ENCODE assay signal across 26 mouse cellular contexts in the genomic region with DNA sequence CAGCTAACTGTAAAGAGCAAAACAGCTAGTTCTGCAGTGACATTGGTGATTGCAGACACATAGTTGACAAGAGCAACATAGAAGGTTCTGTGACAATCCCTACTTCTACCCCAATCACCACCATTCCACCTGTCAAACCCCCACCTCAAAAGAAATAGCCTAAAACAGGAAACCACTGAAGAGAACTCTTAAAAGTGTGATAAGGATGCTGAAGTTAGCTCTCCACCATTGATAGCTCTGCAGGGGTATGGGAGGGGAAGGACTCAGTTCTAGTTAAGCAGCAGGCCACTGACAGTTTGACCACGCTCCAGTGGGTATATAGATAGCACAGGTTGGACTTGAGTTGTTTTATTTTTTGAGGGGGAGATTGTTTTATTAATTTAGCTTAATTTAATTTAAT.
A peak's percentile ranks its signal among the peaks of the same experiment; 100 is the strongest.
DNase-seq lines count a peak whose midpoint lies in the region; ATAC-seq and TF ChIP-seq lines count a peak whose summit lies in the region.
"Had no signal": no experiment of that assay in that cellular context is flagged by ENCODE, and none has a peak within 500 bp of the region (broad histone marks: within the 10 kb centered on the region; RNA-seq: fewer than 3 reads in every experiment).

No protein-coding gene starts in this region.

- TF ChIP-seq CTCF in liver, embryonic 14.5 days (IDR thresholded peaks at IDR 0.05; ENCODE audit: low read depth): no peak

- no peak overlapping the region for H3K4me3 ChIP-seq in liver, embryonic 12.5 days
- H3K4me3 ChIP-seq in liver, embryonic 14.5 days (ENCODE audit: insufficient read depth in 1 of 2, low read depth in 2 of 2, low read length in 2 of 2): no peak overlapping the region
- no peak overlapping the region for H3K4me3 ChIP-seq in hindbrain, embryonic 13.5 days
- H3K4me3 ChIP-seq: embryonic facial prominence, embryonic 12.5 days; embryonic facial prominence, embryonic 15.5 days; gastrocnemius, adult 2 months; heart, adult 2 months; heart, embryonic 10.5 days; hindbrain, embryonic 15.5 days had no signal

- no peak for TF ChIP-seq EP300 in liver, embryonic 14.5 days (IDR thresholded peaks at IDR 0.05; ENCODE audit: low read depth)

- ATAC-seq in liver, embryonic 12.5 days: peak; percentile 35; the same call in 1 of the 2 replicates
- peak; percentile 47; the same call in 1 of the 2 replicates for ATAC-seq in liver, embryonic 14.5 days (ENCODE audit: insufficient read depth)
- no peak for ATAC-seq in hindbrain, embryonic 13.5 days (ENCODE audit: low FRiP score)
- ATAC-seq: activated CD4-positive, CD25-positive, alpha-beta regulatory T cell, adult 4 months; forebrain, embryonic 14.5 days; forebrain, postnatal 0 days had no signal

- H3K4me1 ChIP-seq in liver, embryonic 12.5 days: peaks cover 8% of the 10 kb centered on the region; the same call in 1 of the 2 replicates
- no peaks in the 10 kb centered on the region for H3K4me1 ChIP-seq in liver, embryonic 14.5 days (replicated peaks; ENCODE audit: control insufficient read depth in 2 of 2, insufficient read depth in 2 of 2, low read length in 1 of 2)
- H3K4me1 ChIP-seq in hindbrain, embryonic 13.5 days (replicated peaks): no peaks in the 10 kb centered on the region
- H3K4me1 ChIP-seq: embryonic facial prominence, embryonic 12.5 days; embryonic facial prominence, embryonic 15.5 days; hindbrain, embryonic 15.5 days had no signal

- H3K9ac ChIP-seq in liver, embryonic 12.5 days: no peak overlapping the region
- H3K9ac ChIP-seq in liver, embryonic 14.5 days (replicated peaks): no peak overlapping the region
- H3K9ac ChIP-seq in hindbrain, embryonic 13.5 days: no peak overlapping the region
- H3K9ac ChIP-seq: embryonic facial prominence, embryonic 12.5 days; embryonic facial prominence, embryonic 15.5 days; forebrain, postnatal 0 days; hindbrain, embryonic 15.5 days had no signal

- H3K27me3 ChIP-seq in liver, embryonic 12.5 days (replicated peaks): no peaks in the 10 kb centered on the region
- no peaks in the 10 kb centered on the region for H3K27me3 ChIP-seq in liver, embryonic 14.5 days (ENCODE audit: control insufficient read depth, insufficient read depth, low read length)
- H3K27me3 ChIP-seq in hindbrain, embryonic 13.5 days: no peaks in the 10 kb centered on the region
- H3K27me3 ChIP-seq: CH12.LX; embryonic facial prominence, embryonic 12.5 days; embryonic facial prominence, embryonic 15.5 days; hindbrain, embryonic 15.5 days had no signal

- intact Hi-C loops in left cerebral cortex, postnatal 4 days (cut with DNase I): no loop called here

- no peaks in the 10 kb centered on the region for H3K36me3 ChIP-seq in liver, embryonic 12.5 days
- no peaks in the 10 kb centered on the region for H3K36me3 ChIP-seq in liver, embryonic 14.5 days (replicated peaks; ENCODE audit: control insufficient read depth, insufficient read depth, low read depth)
- H3K36me3 ChIP-seq in hindbrain, embryonic 13.5 days: no peaks in the 10 kb centered on the region
- H3K36me3 ChIP-seq: embryonic facial prominence, embryonic 12.5 days; embryonic facial prominence, embryonic 15.5 days; G1E; hindbrain, embryonic 15.5 days had no signal

- no peak overlapping the region for H3K27ac ChIP-seq in liver, embryonic 12.5 days
- H3K27ac ChIP-seq in liver, embryonic 14.5 days: no peak overlapping the region
- H3K27ac ChIP-seq in hindbrain, embryonic 13.5 days: no peak overlapping the region
- H3K27ac ChIP-seq: embryonic facial prominence, embryonic 12.5 days; embryonic facial prominence, embryonic 15.5 days; gastrocnemius, adult 2 months; heart, adult 2 months; heart, embryonic 10.5 days; hindbrain, embryonic 15.5 days had no signal

- 18% methylated on average over 1 of the region's 1 CpGs for WGBS in liver, embryonic 12.5 days (ENCODE audit: insufficient replicate concordance)
- WGBS in liver, embryonic 14.5 days (ENCODE audit: insufficient replicate concordance): 29% methylated on average over 1 of the region's 1 CpGs
- 80% methylated on average over 1 of the region's 1 CpGs for WGBS in hindbrain, embryonic 13.5 days

- no peak overlapping the region for H3K4me2 ChIP-seq in liver, embryonic 12.5 days
- H3K4me2 ChIP-seq in liver, embryonic 14.5 days (ENCODE audit: low read depth): no peak overlapping the region
- H3K4me2 ChIP-seq in hindbrain, embryonic 13.5 days: no peak overlapping the region
- H3K4me2 ChIP-seq: embryonic facial prominence, embryonic 12.5 days; embryonic facial prominence, embryonic 15.5 days; hindbrain, embryonic 15.5 days had no signal

- peak; percentile 50 for DNase-seq in heart, adult 11 months
- no peak for DNase-seq in heart, postnatal 4 days
- no peak for DNase-seq in liver
- DNase-seq in liver, embryonic 14.5 days (ENCODE audit: low read depth in 3 of 3, low spot score in 3 of 3): no peak
- no peak for DNase-seq in left cerebral cortex, postnatal 4 days
- no peak for DNase-seq in cerebellum, adult 9-11 months
- DNase-seq: adrenal gland, adult 8-10 months; adrenal gland, postnatal 25 days; B cell, adult 2 months; cerebellum, adult 11-12 months; cerebellum, adult 8-10 months; cerebellum, postnatal 14 days; forebrain, postnatal 0 days; gastrocnemius, adult 2 months; gastrocnemius, postnatal 25 days; heart, adult 2 months had no signal

- H3K9me3 ChIP-seq in liver, embryonic 12.5 days (replicated peaks): no peaks in the 10 kb centered on the region
- H3K9me3 ChIP-seq in liver, embryonic 14.5 days (ENCODE audit: control insufficient read depth, low read length): no peaks in the 10 kb centered on the region
- H3K9me3 ChIP-seq in hindbrain, embryonic 13.5 days: no peaks in the 10 kb centered on the region
- H3K9me3 ChIP-seq: embryonic facial prominence, embryonic 12.5 days; embryonic facial prominence, embryonic 15.5 days; heart, embryonic 10.5 days; hindbrain, embryonic 15.5 days had no signal
